Mouse (Mus musculus) natural killer cell, adult 2 months (primary cell): ENCODE data around the gene Ngb.

Experiments
- DNase-seq, 2 experiments: peaks; one replicate each; pipeline ENCODE4 v3.0.0; 2022; ENCODE audit warnings: low spot score in 2 of 2

The Ngb gene

GRCm38 (mm10) chr12:87091916-87092315 lies 10.4 kb downstream of the Ngb start:
- no peak for DNase-seq

GRCm38 (mm10) chr12:87089701-87090100 lies 12.6 kb downstream of the Ngb start:
- no peak for DNase-seq

GRCm38 (mm10) chr12:87089255-87089654 lies 13.1 kb downstream of the Ngb start:
- DNase-seq = no peak

- no peak for DNase-seq
Observed at GRCm38 (mm10) chr12:87088331-87088730, 14.0 kb downstream of the Ngb start.

GRCm38 (mm10) chr12:87087236-87087635 lies 15.1 kb downstream of the Ngb start:
- no peak for DNase-seq

- no peak for DNase-seq
Observed at GRCm38 (mm10) chr12:87082797-87083196, 19.5 kb downstream of the Ngb start.

- DNase-seq = no peak
Observed at GRCm38 (mm10) chr12:87076610-87077009, 25.7 kb downstream of the Ngb start.

GRCm38 (mm10) chr12:87070520-87070919 lies 31.8 kb downstream of the Ngb start:
- DNase-seq = no peak

- no peak for DNase-seq
Observed at GRCm38 (mm10) chr12:87066429-87066828, 35.9 kb downstream of the Ngb start.

- DNase-seq = no peak
Observed at GRCm38 (mm10) chr12:87065446-87065845, 36.9 kb downstream of the Ngb start.

GRCm38 (mm10) chr12:87057066-87057465 lies 45.3 kb downstream of the Ngb start:
- no peak for DNase-seq

GRCm38 (mm10) chr12:87054873-87055272 lies 47.5 kb downstream of the Ngb start:
- DNase-seq = no peak

- DNase-seq = peak; percentile 52 to 68
Observed at GRCm38 (mm10) chr12:87052661-87053321, 49.5 kb downstream of the Ngb start.

- DNase-seq = no peak
Observed at GRCm38 (mm10) chr12:87047536-87047935, 54.8 kb downstream of the Ngb start.
